Mouse (Mus musculus) intestine, embryonic 14.5 days (tissue): ENCODE data around the gene Tsnaxip1. TPM values are rescaled to one million over a fixed set of nuclear protein-coding genes. Genes with fewer than 3 reads are reported as not detected.

Experiments
- ATAC-seq: fragments of 200-750 bp; cut with Nextera tagmentation; replicated peaks from 2 replicates; pipeline ENCODE4 v1.8.0; 2017; ENCODE audit warnings: low read depth, moderate number of reproducible peaks, moderate TSS enrichment, moderate library complexity; ENCODE audit not compliant: low FRiP score, low TSS enrichment
- DNase-seq: peaks from one replicate; pipeline ENCODE4 v3.0.0-alpha.2; 2018; ENCODE audit warnings: low spot score
- H3K27ac ChIP-seq: fragments of 300-500 bp; sonication (generic); 2 replicates; pipeline ENCODE4 v1.5.1; 2014; ENCODE audit warnings: low read depth, mild to moderate bottlenecking, control low read depth
- H3K27me3 ChIP-seq: fragments of 300-500 bp; sonication (generic); replicated peaks from 2 replicates; pipeline ENCODE4 v1.6.1; 2014; ENCODE audit warnings: low read length, control low read depth; ENCODE audit not compliant: control insufficient read depth, insufficient read depth
- H3K36me3 ChIP-seq: fragments of 300-500 bp; sonication (generic); 2 replicates; pipeline ENCODE4 v1.6.1; 2014; ENCODE audit warnings: low read length, control low read depth; ENCODE audit not compliant: control insufficient read depth, insufficient read depth
- H3K4me1 ChIP-seq: fragments of 300-500 bp; sonication (generic); replicated peaks from 2 replicates; pipeline ENCODE4 v1.6.1; 2014; ENCODE audit warnings: low read length, control low read depth, mixed read lengths; ENCODE audit not compliant: control insufficient read depth, insufficient read depth
- H3K4me2 ChIP-seq: fragments of 300-500 bp; sonication (generic); 2 replicates; pipeline ENCODE4 v1.6.1; 2014; ENCODE audit warnings: low read length
- H3K4me3 ChIP-seq: fragments of 300-500 bp; sonication (generic); 2 replicates; pipeline ENCODE4 v1.5.1; 2014; ENCODE audit warnings: low read depth, low read length, control low read depth, mixed read lengths
- H3K9ac ChIP-seq: fragments of 300-500 bp; sonication (generic); 2 replicates; pipeline ENCODE4 v1.6.1; 2014; ENCODE audit warnings: mild to moderate bottlenecking, low read length
- H3K9me3 ChIP-seq: fragments of 300-500 bp; sonication (generic); 2 replicates; pipeline ENCODE4 v1.6.1; 2016; ENCODE audit warnings: low read length, control low read depth; ENCODE audit not compliant: control insufficient read depth
- WGBS: fragments of 180-500 bp; shearing (Covaris S2); extraction: QIAGEN DNeasy Blood & Tissue Kit; methylation state at CpG from one replicate; pipeline ENCODE4 v1.1.7; 2014; 5-methylcytosine and 5-hydroxymethylcytosine counted together
- polyA plus RNA-seq: library from polyadenylated mRNA; unstranded; fragments of >200 nt; fragmentation: Nextera tagmentation; extraction: Ambion mirVana; gene quantifications from 2 replicates; pipeline ENCODE4 v1.2.1, GENCODE M21; 2014

Gene Tsnaxip1
- polyA plus RNA-seq, 1 experiment from 2014 or later = not detected

DNA sequence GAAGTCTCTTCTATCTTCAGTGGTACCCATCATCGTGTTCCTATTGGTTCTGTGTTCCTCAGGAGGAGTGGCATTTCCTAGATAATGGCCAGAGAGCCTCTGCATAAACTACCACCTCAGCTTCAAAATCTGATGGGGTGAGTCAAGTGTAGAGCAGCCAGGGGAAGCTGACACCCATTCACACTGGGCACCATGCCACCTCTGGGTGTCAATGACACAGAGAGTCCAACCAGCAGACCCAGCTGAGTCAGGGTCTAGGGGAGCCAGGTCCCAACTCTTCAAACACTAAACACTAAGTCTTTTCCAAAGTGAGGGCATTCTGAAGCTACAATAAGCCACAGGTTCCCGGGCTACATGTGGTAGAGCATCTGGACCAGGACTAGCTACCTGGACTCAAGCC lies 19.1 kb upstream of the Tsnaxip1 start:
- no peak overlapping the region for H3K4me3 ChIP-seq
- H3K4me2 ChIP-seq = no peak overlapping the region
- ATAC-seq (no peak), DNase-seq (no peak)
- H3K27ac ChIP-seq = no peak overlapping the region
- WGBS = 97% methylated on average over 2 of the region's 2 CpGs
- peaks cover 23% of the 10 kb centered on the region for H3K36me3 ChIP-seq
- no peaks in the 10 kb centered on the region for H3K27me3 ChIP-seq
- no peaks in the 10 kb centered on the region for H3K4me1 ChIP-seq
- no peaks in the 10 kb centered on the region for H3K9me3 ChIP-seq
- H3K9ac ChIP-seq = no peak overlapping the region

DNA sequence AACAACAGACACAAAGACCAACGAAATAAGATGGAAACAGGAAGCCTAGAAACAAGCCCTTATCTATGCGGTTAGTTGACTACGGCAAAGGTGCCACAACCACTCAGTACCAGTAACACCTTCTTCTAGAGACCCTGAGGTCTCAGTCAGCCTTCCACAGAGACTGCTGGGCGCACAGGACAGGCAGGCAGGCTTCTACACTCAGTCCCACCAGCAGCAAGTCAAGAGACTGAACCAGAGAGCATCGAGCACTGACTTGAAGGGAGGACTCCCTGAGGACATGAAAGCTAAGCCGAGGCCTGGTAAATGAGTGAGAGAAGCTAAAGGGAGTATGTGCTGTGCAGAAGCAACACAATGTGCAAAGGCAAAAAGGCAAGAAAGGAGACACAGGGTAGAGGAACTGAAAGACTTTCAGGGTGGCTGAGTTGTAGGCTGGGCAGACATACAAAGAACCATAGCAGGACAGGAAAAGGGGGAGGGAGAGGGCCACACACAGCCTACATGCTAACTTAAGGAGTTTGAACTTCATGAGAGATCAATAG lies 17.2 kb upstream of the Tsnaxip1 start:
- no peak overlapping the region for H3K4me3 ChIP-seq
- DNase-seq = no peak
- no peaks in the 10 kb centered on the region for H3K9me3 ChIP-seq
- no peak for ATAC-seq
- 89% methylated on average over 6 of the region's 6 CpGs for whole genome bisulfite sequencing
- no peak overlapping the region for H3K27ac ChIP-seq
- H3K27me3 ChIP-seq = no peaks in the 10 kb centered on the region
- H3K9ac ChIP-seq = no peak overlapping the region
- H3K4me1 ChIP-seq = no peaks in the 10 kb centered on the region
- no peak overlapping the region for H3K4me2 ChIP-seq
- H3K36me3 ChIP-seq = peaks cover 18% of the 10 kb centered on the region

DNA sequence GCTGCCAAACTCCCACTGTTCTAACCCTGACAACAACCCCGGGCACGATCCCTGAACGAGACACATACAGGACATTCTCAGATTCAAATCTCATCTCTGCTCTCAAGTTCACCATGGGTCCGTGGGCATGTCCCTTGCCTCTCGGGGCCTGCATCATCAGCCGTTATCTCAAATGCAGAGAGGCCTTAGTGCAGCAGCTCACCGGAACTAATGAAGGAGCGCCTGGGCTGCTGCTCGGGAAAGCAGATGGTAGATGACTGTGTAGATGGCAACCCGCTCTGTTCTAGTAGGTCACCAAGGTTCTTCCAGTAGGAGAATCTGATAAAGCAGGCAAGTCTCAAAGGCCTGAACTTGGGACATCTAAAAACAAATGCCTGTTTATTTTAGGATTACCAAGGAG lies 16.5 kb upstream of the Tsnaxip1 start:
- H3K27me3 ChIP-seq = no peaks in the 10 kb centered on the region
- no peak overlapping the region for H3K27ac ChIP-seq
- H3K9ac ChIP-seq = no peak overlapping the region
- no peak overlapping the region for H3K4me2 ChIP-seq
- ATAC-seq (no peak), DNase-seq (no peak)
- H3K9me3 ChIP-seq = no peaks in the 10 kb centered on the region
- H3K4me1 ChIP-seq = no peaks in the 10 kb centered on the region
- H3K36me3 ChIP-seq = peaks cover 20% of the 10 kb centered on the region; the same call in 1 of the 2 replicates
- no peak overlapping the region for H3K4me3 ChIP-seq
- WGBS = 90% methylated on average over 10 of the region's 10 CpGs

DNA sequence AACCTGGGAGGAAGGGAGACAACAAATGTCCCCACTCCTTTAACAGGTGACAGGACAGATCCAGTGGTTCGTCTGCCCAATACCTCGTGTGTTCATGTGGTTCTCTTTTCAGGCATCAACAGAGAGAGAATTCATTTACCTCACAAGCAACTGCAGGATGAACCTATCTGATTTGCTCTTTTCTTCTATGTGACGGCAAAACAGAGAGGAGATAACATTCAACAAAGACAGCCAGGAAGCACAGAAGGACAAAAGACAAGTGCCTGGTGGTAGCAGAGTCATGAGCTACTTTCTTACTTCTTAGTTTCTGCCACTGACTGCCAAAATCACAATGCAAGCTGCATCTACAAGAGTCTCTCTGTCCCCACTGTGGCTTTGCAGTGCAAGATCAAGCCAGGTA lies 16.0 kb upstream of the Tsnaxip1 start:
- no peak overlapping the region for H3K27ac ChIP-seq
- peaks cover 20% of the 10 kb centered on the region; the same call in 1 of the 2 replicates for H3K36me3 ChIP-seq
- H3K4me1 ChIP-seq = no peaks in the 10 kb centered on the region
- ATAC-seq = no peak
- DNase-seq = no peak
- WGBS = 82% methylated on average over 3 of the region's 3 CpGs
- H3K4me2 ChIP-seq = no peak overlapping the region
- H3K9me3 ChIP-seq = no peaks in the 10 kb centered on the region
- no peak overlapping the region for H3K9ac ChIP-seq
- no peak overlapping the region for H3K4me3 ChIP-seq
- no peaks in the 10 kb centered on the region for H3K27me3 ChIP-seq

DNA sequence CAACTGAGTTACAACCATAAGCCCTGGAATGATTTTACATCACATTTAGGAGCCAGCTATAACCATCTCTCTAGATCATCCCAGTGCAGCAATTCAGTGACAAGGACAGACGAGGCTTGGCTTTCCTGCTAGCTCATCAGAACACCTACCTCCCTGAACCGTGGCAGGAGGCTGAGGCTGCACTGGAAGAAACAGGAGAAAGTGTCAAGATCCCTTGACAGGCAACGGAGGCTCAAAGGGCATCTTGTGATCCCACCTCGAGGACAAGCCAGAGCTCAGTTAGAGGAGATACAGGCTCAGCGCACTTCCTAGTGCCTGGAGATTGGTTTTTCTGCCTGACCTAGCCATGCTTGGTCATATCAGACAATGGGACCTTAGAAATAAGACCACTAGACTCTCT lies 15.0 kb upstream of the Tsnaxip1 start:
- H3K4me3 ChIP-seq = no peak overlapping the region
- no peaks in the 10 kb centered on the region for H3K27me3 ChIP-seq
- WGBS = 88% methylated on average over 5 of the region's 5 CpGs
- ATAC-seq (no peak), DNase-seq (no peak)
- no peaks in the 10 kb centered on the region for H3K4me1 ChIP-seq
- peaks cover 20% of the 10 kb centered on the region; the same call in 1 of the 2 replicates for H3K36me3 ChIP-seq
- H3K27ac ChIP-seq = no peak overlapping the region
- H3K9me3 ChIP-seq = no peaks in the 10 kb centered on the region
- no peak overlapping the region for H3K4me2 ChIP-seq
- no peak overlapping the region for H3K9ac ChIP-seq

DNA sequence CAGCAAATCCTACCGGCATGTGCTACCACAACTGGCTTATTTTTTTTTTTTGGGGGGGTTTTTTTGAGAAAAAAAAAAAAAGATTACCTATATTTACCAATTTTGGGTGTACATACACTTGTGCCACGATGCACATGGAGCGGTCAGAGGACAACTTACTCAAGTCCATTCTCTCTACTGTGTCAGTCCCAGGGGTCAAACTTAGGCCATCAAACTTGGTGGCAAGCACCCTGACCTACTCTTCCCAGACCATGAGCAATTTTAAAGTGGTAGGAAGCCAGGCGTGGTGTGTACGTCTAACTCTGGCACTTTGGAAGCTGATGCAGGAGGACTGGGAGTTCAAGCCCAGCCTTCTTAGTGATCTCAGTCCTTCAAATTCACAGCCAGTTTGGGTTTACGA lies 14.3 kb upstream of the Tsnaxip1 start:
- no peak for ATAC-seq
- no peak for DNase-seq
- no peak overlapping the region for H3K4me2 ChIP-seq
- H3K4me3 ChIP-seq = no peak overlapping the region
- H3K9me3 ChIP-seq = no peaks in the 10 kb centered on the region
- H3K27ac ChIP-seq = no peak overlapping the region
- no peaks in the 10 kb centered on the region for H3K27me3 ChIP-seq
- H3K36me3 ChIP-seq = peaks cover 20% of the 10 kb centered on the region; the same call in 1 of the 2 replicates
- H3K9ac ChIP-seq = no peak overlapping the region
- WGBS = 93% methylated on average over 6 of the region's 6 CpGs
- no peaks in the 10 kb centered on the region for H3K4me1 ChIP-seq

DNA sequence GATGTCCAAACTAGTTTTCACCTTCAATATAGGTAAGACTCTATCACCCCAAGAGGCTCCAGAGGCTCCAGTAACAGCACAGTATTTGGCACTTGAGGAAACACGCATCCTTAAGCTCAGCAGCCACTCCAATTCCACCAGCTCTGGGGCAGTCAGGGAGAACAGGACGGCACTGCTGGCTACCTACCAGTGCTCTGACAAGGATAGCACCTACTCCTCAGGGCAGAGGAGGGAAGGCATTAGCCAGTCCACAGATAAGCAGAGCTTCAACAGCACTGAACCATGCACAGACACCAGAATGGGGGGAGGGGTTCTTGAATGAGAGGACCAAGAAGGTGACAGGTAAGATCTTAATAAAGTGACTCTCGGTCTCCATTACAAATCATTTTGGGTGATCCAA lies 7.9 kb upstream of the Tsnaxip1 start:
- Histone ChIP-seq H3K4me3 (no peak overlapping the region), H3K36me3 (peaks cover 55% of the 10 kb centered on the region), H3K27me3 (no peaks in the 10 kb centered on the region), H3K9ac (no peak overlapping the region), H3K4me2 (no peak overlapping the region), H3K27ac (no peak overlapping the region), H3K4me1 (no peaks in the 10 kb centered on the region), H3K9me3 (no peaks in the 10 kb centered on the region)
- DNase-seq = no peak
- ATAC-seq = no peak
- 90% methylated on average over 3 of the region's 3 CpGs for whole genome bisulfite sequencing

DNA sequence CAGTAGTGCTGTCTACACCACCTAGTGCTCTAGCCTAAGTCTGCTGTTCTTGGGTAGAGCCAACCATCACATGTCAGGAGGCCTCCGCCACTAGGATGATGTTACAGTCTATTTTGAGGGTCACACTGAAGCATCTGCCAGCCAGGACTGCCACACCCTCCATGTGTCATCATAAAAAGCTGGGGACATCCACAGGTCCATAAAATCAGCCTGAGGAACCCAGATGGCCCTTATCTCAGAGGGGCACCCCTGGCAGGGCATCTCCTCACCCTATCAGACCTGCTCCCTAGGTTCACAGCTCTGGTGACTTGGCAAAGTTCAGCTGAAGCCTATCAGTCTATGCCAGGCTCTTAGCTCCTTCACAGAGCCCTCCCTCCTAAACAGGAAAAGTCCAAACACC lies 6.6 kb upstream of the Tsnaxip1 start:
- Histone ChIP-seq H3K4me1 (peaks cover 4% of the 10 kb centered on the region), H3K4me3 (no peak overlapping the region), H3K4me2 (no peak overlapping the region), H3K27me3 (no peaks in the 10 kb centered on the region), H3K36me3 (peaks cover 58% of the 10 kb centered on the region), H3K9me3 (no peaks in the 10 kb centered on the region), H3K9ac (no peak overlapping the region), H3K27ac (no peak overlapping the region)
- 91% methylated on average over 1 of the region's 1 CpGs for WGBS
- no peak for ATAC-seq
- no peak for DNase-seq

DNA sequence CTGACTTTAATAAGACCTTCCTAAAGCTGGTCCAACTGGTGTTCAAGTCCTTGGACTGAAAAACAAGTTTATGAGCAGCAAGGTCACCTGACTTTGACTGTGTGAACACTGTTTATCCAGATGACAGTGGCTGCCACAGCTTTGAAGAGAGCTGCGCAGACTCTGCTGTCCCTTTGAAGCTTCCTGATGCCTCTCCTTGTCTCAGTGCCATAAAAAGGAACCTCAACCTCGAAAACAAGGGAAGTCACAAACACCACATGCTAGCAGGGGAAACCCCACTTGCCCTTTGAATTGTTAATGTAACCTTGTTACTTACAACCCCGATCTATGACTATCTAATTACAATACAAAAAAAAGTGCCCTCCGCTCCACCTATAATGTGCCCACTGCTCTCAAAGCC lies 2.0 kb upstream of the Tsnaxip1 start:
- no peaks in the 10 kb centered on the region for H3K27me3 ChIP-seq
- ATAC-seq (no peak), DNase-seq (no peak)
- peak overlapping the region; percentile 87; the same call in 1 of the 2 replicates for H3K4me2 ChIP-seq
- H3K4me3 ChIP-seq = peak overlapping the region; percentile 88
- WGBS = 72% methylated on average over 4 of the region's 4 CpGs
- no peak overlapping the region; the same call in 1 of the 2 replicates for H3K9ac ChIP-seq
- H3K4me1 ChIP-seq = peaks cover 11% of the 10 kb centered on the region
- no peak overlapping the region for H3K27ac ChIP-seq
- peaks cover 46% of the 10 kb centered on the region for H3K36me3 ChIP-seq
- H3K9me3 ChIP-seq = no peaks in the 10 kb centered on the region
